Mouse (Mus musculus): ENCODE results near the gene Pla1a.

GRCm38 (mm10) chr16:38379926-38380325 lies 53.0 kb downstream of the Pla1a start:
- TF ChIP-seq CTCF (IDR thresholded peaks at IDR 0.05; ENCODE audit: borderline replicate concordance, extremely low read depth, insufficient read depth, insufficient read length) (no peak), POLR2A (IDR thresholded peaks at IDR 0.05; ENCODE audit: borderline replicate concordance, extremely low read depth, insufficient read depth, insufficient read length, poor library complexity, severe bottlenecking) (no peak)

Measured in brain, embryonic 14.5 days (tissue).